Mouse (Mus musculus) embryonic fibroblast, embryonic 13.5 days (primary cell): ENCODE results near the gene Mif4gd.

Source experiments
- CTCF ChIP-seq: IDR thresholded peaks from 2 replicates; pipeline ENCODE4 v1.5.1; 2011; ENCODE audit warnings: mild to moderate bottlenecking, control low read depth, low read length, moderate library complexity, borderline replicate concordance; ENCODE audit not compliant: insufficient read depth
- POLR2A ChIP-seq: IDR thresholded peaks from 2 replicates; pipeline ENCODE4 v1.6.1; 2011; ENCODE audit warnings: low read depth, mild to moderate bottlenecking, control low read depth, low read length, moderate library complexity

GRCm38 (mm10) chr11:115635041-115635440 lies 22.3 kb upstream of the Mif4gd start:
- TF ChIP-seq POLR2A (no peak), CTCF (no peak)
